Mouse (Mus musculus): ENCODE results near the gene Exo5.

DNA sequence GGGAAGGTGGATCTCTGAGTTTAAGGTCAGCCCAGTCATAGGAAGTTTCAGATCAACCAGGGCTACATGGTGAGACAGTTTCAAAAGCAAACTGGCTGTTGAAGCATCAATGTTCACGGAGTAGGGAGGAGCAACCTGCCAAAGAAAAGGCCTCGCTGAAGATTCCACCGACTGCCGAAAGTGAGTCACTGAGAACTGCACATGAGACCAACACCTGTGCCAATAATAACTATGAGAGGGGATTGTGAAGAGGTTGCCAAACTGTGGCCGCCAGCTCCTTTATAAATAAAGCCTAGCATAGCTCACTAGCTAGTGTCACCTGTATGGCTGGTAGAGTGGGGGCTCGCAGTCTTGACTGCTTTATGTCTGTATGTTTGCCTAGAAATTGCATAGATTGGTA is 13.7 kb downstream of the Exo5 start:
- no peak for TF ChIP-seq POLR2A (IDR thresholded peaks at IDR 0.05; ENCODE audit: low read depth, low read length)
- TF ChIP-seq CTCF (IDR thresholded peaks at IDR 0.05; ENCODE audit: extremely low read depth, insufficient read depth, insufficient read length, insufficient replicate concordance) = no peak
